Mouse (Mus musculus): ENCODE measurements around the gene Wdr17. TPM values are rescaled to one million over a fixed set of nuclear protein-coding genes. Genes with fewer than 3 reads are reported as not detected.

The Wdr17 gene
- total RNA-seq, 4 experiments from 2014 or later, result 0.16 to 1.6 TPM; not detected in 2

- no peak for DNase-seq (ENCODE audit: low spot score)
Observed at GRCm38 (mm10) chr8:54597386-54597785, 289.6 kb downstream of the Wdr17 start.

- no peak for DNase-seq (ENCODE audit: low spot score)
Observed at GRCm38 (mm10) chr8:54596940-54597339, 290.0 kb downstream of the Wdr17 start.

- no peak for DNase-seq (ENCODE audit: low spot score)
Observed at GRCm38 (mm10) chr8:54596051-54596450, 290.9 kb downstream of the Wdr17 start.

- DNase-seq (ENCODE audit: low spot score), result no peak
Observed at GRCm38 (mm10) chr8:54594634-54595033, 292.4 kb downstream of the Wdr17 start.

GRCm38 (mm10) chr8:54582886-54583285, 304.1 kb downstream of the Wdr17 start:
- no peak for DNase-seq (ENCODE audit: low spot score)

GRCm38 (mm10) chr8:54581436-54581835, 305.5 kb downstream of the Wdr17 start:
- DNase-seq (ENCODE audit: low spot score), result no peak

Other genes starting within 250 kb of the Wdr17 start
- gene Gpm6a, start 67.7 kb upstream of the Wdr17 start, total RNA-seq (2022), result 10 to 100 TPM in 3 of 4 experiments, 1 to 10 TPM in 1; 6.5 to 13.2 (median 10.4) TPM